Mouse (Mus musculus) MEL (cell line): Measurements from ENCODE around the gene Eif2ak4.

Experiments
- BHLHE40 ChIP-seq: IDR thresholded peaks from 2 replicates; pipeline ENCODE4 v1.6.1; 2012; ENCODE audit warnings: low read depth, mild to moderate bottlenecking, inconsistent platforms, low read length, improper control_type of control experiment, borderline replicate concordance
- CHD2 ChIP-seq: IDR thresholded peaks from 2 replicates; pipeline ENCODE4 v1.6.1; 2011; ENCODE audit warnings: low read length, improper control_type of control experiment
- CTCF ChIP-seq, 3 experiments: IDR thresholded peaks in 2 of 3; conservative IDR thresholded peaks in 1 of 3; 2 replicates each; pipeline ENCODE4 v1.5.1; 2011 to 2012; ENCODE audit warnings: low read length in 3 of 3, low read depth in 2 of 3, mild to moderate bottlenecking in 2 of 3, improper control_type of control experiment in 1 of 3, inconsistent platforms in 1 of 3, mixed read lengths in 1 of 3, moderate library complexity in 1 of 3; ENCODE audit not compliant: control insufficient read depth in 1 of 3, insufficient read depth in 1 of 3, poor library complexity in 1 of 3, severe bottlenecking in 1 of 3
- EP300 ChIP-seq, 2 experiments: IDR thresholded peaks; 2 replicates each; pipeline ENCODE4 v1.6.1; 2011; ENCODE audit warnings: improper control_type of control experiment in 2 of 2, low read length in 2 of 2, low read depth in 1 of 2, mild to moderate bottlenecking in 1 of 2
- POLR2A ChIP-seq, 2 experiments: IDR thresholded peaks; 2 replicates each; pipeline ENCODE4 v1.6.1; 2011 to 2012; ENCODE audit warnings: low read length in 2 of 2, mild to moderate bottlenecking in 2 of 2, control low read depth in 1 of 2, improper control_type of control experiment in 1 of 2, low read depth in 1 of 2, moderate library complexity in 1 of 2; ENCODE audit not compliant: control insufficient read depth in 1 of 2, insufficient read depth in 1 of 2, poor library complexity in 1 of 2
- POLR2AphosphoS2 ChIP-seq: IDR thresholded peaks from 2 replicates; pipeline ENCODE4 v1.6.1; 2011; ENCODE audit warnings: low read length, improper control_type of control experiment
- POLR2AphosphoS5 ChIP-seq: IDR thresholded peaks from 2 replicates; pipeline ENCODE4 v1.6.1; 2012; ENCODE audit warnings: low read depth, borderline replicate concordance, mild to moderate bottlenecking, inconsistent platforms, low read length, moderate library complexity, mixed read lengths

- TF ChIP-seq BHLHE40, result no peak
- TF ChIP-seq CHD2, result no peak
- TF ChIP-seq POLR2A (IDR thresholded peaks at IDR 0.05; ENCODE audit: control insufficient read depth in 1 of 2, insufficient read depth in 1 of 2, low read depth in 1 of 2, low read length in 2 of 2, poor library complexity in 1 of 2), result no peak
- no peak for TF ChIP-seq EP300 (IDR thresholded peaks at IDR 0.05; ENCODE audit: low read depth in 1 of 2, low read length in 2 of 2)
- TF ChIP-seq POLR2AphosphoS2, result no peak
- TF ChIP-seq CTCF (IDR thresholded peaks at IDR 0.05 in 2 of 3, conservative IDR thresholded peaks at IDR 0.05 in 1 of 3; ENCODE audit: control insufficient read depth in 1 of 3, insufficient read depth in 1 of 3, low read depth in 2 of 3, low read length in 3 of 3, poor library complexity in 1 of 3, severe bottlenecking in 1 of 3), result no peak
- TF ChIP-seq POLR2AphosphoS5, result no peak
Measured at GRCm38 (mm10) chr2:118465894-118466293, 77.5 kb downstream of the Eif2ak4 start.
